Mouse (Mus musculus) spleen, adult 2 months (tissue): ENCODE results near the gene Ren1. TPM values are rescaled to one million over a fixed set of nuclear protein-coding genes. Genes with fewer than 3 reads are reported as not detected.

Experiments
- DNase-seq, 2 experiments: peaks; one replicate each; pipeline versions ENCODE4 v3.0.0 to v3.0.0-alpha.2; 2012 to 2021; ENCODE audit warnings: low spot score in 2 of 2, low read depth in 1 of 2
- H3K27ac ChIP-seq: fragments of 200-500 bp; 2 replicates; pipeline ENCODE4 v1.5.1; 2012; ENCODE audit warnings: low read length, inconsistent platforms; ENCODE audit not compliant: insufficient read depth
- H3K27me3 ChIP-seq: fragments of 200-500 bp; 2 replicates; pipeline ENCODE4 v1.6.1; 2012; ENCODE audit warnings: mild to moderate bottlenecking, moderate library complexity, low read length, inconsistent platforms; ENCODE audit not compliant: control insufficient read depth, insufficient read depth
- H3K36me3 ChIP-seq: fragments of 200-500 bp; 2 replicates; pipeline ENCODE4 v1.6.1; 2012; ENCODE audit warnings: mild to moderate bottlenecking, low read length, inconsistent platforms; ENCODE audit not compliant: control insufficient read depth, insufficient read depth
- H3K4me1 ChIP-seq: fragments of 200-500 bp; 2 replicates; pipeline ENCODE4 v1.6.1; 2011; ENCODE audit warnings: inconsistent platforms; ENCODE audit not compliant: control insufficient read depth, insufficient read depth, insufficient read length
- H3K4me3 ChIP-seq: fragments of 200-500 bp; 2 replicates; pipeline ENCODE4 v1.5.1; 2011; ENCODE audit warnings: mild to moderate bottlenecking, inconsistent platforms; ENCODE audit not compliant: insufficient read depth, insufficient read length; ENCODE audit errors: extremely low read depth
- CTCF ChIP-seq: fragments of 200-500 bp; IDR thresholded peaks from 2 replicates; pipeline ENCODE4 v1.5.1; 2011; ENCODE audit warnings: mild to moderate bottlenecking, inconsistent platforms; ENCODE audit not compliant: insufficient read depth, insufficient read length, insufficient replicate concordance; ENCODE audit errors: extremely low read depth
- POLR2A ChIP-seq: fragments of 200-500 bp; IDR thresholded peaks from 2 replicates; pipeline ENCODE4 v1.6.1; 2011; ENCODE audit warnings: low read depth, low read length, inconsistent platforms
- WGBS: fragments of 180-500 bp; shearing (Covaris S2); methylation state at CpG from one replicate; pipeline ENCODE4 v1.1.7; 2018; 5-methylcytosine and 5-hydroxymethylcytosine counted together
- polyA plus RNA-seq: library from polyadenylated mRNA; depleted of rRNA; stranded (reverse); fragments of >200 nt; gene quantifications from 2 replicates; pipeline ENCODE4 v1.2.3, GENCODE M21; 2012

Gene Ren1
- polyA plus RNA-seq, 1 experiment: not detected

DNA sequence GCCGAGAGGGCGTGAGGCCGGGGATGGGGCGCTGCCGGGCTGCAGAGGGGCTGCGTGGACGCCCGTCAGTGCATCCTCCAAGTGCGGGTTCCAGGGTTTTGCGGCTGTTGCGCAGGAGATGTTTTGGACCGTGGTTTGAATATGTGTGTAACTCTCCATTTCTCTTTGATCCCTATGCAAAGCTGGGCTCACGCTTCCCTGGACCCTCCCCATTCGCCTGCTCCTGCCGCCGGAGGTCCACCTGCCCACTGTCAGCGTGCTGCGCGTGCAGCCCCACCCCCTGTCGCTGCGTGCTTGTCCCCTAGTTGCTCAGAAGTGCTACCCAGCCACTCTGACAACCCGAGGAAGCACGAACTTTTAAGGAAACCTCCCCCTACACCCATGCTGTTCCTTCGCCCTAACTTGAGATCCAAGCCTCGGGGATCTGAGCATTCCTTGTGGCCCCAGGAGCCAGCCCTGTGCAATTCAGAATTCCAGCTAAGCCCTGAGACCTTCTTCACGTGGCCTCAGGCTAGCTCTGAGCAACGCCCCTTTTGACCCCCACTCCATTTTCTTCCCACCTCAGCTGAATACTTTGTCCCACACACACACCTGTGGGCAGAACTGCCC is 13.8 kb downstream of the Ren1 start:
- no peak overlapping the region for H3K27ac ChIP-seq
- WGBS: 14% methylated on average over 27 of the region's 27 CpGs
- H3K4me3 ChIP-seq: peak overlapping the region; percentile 58; the same call in 1 of the 2 replicates
- H3K36me3 ChIP-seq: no peaks in the 10 kb centered on the region
- TF ChIP-seq POLR2A: no peak
- no peak for TF ChIP-seq CTCF
- H3K4me1 ChIP-seq: peaks cover 15% of the 10 kb centered on the region
- no peak for DNase-seq
- H3K27me3 ChIP-seq: peaks cover 9% of the 10 kb centered on the region; the same call in 1 of the 2 replicates

DNA sequence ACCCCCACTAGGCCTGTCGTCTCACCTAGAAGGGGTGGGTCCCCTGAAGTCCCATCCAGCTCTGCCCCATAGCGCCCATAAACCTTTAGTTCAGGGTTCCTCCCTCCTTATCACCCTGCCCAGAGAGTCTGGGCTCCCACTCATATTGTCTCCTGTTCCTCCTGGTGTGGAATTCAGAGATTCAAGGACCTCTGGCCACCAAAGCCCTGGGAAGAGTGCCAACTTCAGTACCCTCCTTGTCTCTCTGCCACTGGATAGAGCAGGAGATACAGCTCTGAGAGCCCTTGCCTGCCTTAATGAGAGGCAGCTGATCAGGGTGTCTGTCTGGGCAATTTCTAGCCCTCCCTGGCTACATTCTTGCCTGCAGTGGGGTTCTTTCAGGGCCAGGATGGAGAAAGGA is 14.6 kb downstream of the Ren1 start:
- DNase-seq: no peak
- WGBS: 79% methylated on average over 2 of the region's 2 CpGs
- H3K4me3 ChIP-seq: no peak overlapping the region
- TF ChIP-seq CTCF: no peak
- TF ChIP-seq POLR2A: no peak
- H3K36me3 ChIP-seq: no peaks in the 10 kb centered on the region
- no peak overlapping the region for H3K27ac ChIP-seq
- H3K27me3 ChIP-seq: peaks cover 9% of the 10 kb centered on the region; the same call in 1 of the 2 replicates
- H3K4me1 ChIP-seq: peaks cover 15% of the 10 kb centered on the region

DNA sequence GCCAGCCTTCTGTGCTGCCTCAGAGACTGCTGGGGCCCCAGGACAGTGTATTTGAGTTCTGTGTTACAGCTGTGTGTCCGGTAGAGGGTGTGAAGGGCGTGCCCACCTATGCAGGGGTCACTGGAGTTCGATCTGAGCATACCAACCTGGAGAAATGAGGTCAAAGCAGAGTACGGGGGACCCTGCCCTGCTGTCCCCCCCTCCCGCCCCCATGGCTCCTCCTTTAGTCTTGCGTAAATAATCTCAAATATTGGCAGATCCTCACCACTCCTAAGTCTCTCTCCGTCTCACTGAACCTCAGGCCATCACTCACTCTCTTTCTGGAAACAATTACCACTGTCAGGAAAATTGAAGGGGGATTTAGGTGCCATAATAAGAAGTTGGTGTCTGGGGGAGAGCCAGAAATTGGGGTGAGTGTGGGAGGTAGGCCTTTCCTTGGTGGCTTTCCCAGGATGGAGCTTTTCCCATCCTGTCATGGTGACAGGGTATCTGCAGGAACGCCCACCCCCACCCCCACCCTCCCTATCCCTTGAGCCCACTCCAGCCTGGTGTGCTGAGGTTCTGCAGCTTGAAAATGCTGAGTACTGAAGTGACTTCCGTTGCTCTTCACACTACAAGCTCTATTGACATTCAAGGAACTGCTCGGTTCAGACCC is 16.8 kb downstream of the Ren1 start:
- TF ChIP-seq POLR2A (no peak), CTCF (no peak)
- Histone ChIP-seq H3K4me3 (no peak overlapping the region), H3K27me3 (peaks cover 9% of the 10 kb centered on the region; the same call in 1 of the 2 replicates), H3K4me1 (peaks cover 15% of the 10 kb centered on the region), H3K36me3 (no peaks in the 10 kb centered on the region), H3K27ac (0 out of 2 replicates have a peak overlapping the region, but pooled peaks have one; percentile 10)
- 60% methylated on average over 10 of the region's 10 CpGs for WGBS
- DNase-seq: no peak

DNA sequence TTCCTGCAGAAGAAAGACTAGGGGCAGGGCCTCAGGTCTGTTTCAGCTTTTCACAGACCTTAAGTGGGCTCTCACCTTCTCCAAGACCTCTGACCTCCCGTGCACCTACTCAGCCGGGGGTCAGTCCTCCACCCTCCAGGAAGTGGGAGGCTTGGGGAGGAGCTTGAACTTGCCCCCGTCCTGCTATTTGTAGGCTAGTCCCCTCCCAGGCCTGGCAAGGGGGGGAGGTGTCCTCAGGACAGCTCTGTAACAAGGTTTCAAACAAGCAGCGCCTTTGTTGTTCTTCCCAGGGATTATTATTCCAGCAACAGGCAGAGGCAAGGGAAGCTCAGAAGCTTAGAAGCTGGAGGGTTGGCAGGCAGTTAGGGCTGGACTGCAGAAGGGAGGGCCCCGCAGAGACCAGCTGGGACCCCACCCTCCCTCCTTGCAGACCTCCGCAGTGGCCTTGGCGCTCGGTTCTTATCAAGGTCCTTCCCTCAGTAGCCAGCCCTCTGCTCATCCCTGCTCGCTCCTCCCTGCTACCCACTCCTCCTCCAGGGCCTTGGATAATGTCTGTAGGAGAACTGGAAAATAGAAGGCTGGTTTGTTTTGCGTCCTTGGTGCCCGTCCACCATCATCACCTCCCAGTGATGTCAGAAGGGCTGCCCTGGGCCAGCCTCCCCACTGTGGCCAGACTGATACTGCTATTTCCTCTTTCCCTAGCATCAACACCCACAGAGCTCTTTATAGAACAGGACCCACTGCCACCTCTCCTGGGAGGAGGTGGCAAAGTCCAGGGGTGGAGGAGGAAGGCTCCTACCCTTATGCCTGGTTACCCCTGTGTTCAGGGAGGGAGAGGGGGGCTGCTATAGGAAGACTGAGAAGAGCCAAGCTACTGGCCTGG is 17.5 kb downstream of the Ren1 start:
- TF ChIP-seq POLR2A (no peak), CTCF (no peak)
- H3K36me3 ChIP-seq: no peaks in the 10 kb centered on the region
- no peak overlapping the region for H3K4me3 ChIP-seq
- H3K27ac ChIP-seq: 0 out of 2 replicates have a peak overlapping the region, but pooled peaks have one; percentile 10
- 52% methylated on average over 11 of the region's 11 CpGs for WGBS
- peaks cover 15% of the 10 kb centered on the region for H3K4me1 ChIP-seq
- peaks cover 9% of the 10 kb centered on the region; the same call in 1 of the 2 replicates for H3K27me3 ChIP-seq
- DNase-seq: no peak

DNA sequence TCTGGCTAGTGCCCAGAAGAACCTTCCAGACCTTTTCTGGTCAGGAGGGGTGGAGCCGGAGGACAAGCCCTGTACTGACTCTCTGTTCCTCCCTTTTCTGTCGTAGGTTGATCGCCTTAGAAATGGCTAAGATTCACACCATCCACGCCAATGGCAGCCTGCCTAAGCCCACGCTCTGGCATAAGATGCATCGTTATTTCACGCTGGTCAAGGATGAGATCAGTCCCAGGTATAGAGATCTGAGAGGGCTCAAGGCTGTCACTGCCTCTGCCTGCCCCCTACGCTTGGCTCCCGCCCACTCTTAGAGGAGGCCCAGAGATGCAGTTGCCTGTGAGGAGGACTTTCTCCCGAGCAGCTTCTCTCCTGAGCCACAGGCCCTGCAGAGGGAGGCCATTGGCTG is 18.3 kb downstream of the Ren1 start:
- 78% methylated on average over 10 of the region's 10 CpGs for WGBS
- H3K36me3 ChIP-seq: no peaks in the 10 kb centered on the region
- peaks cover 14% of the 10 kb centered on the region for H3K4me1 ChIP-seq
- no peak overlapping the region for H3K27ac ChIP-seq
- no peak overlapping the region for H3K4me3 ChIP-seq
- TF ChIP-seq CTCF: no peak
- TF ChIP-seq POLR2A: no peak
- DNase-seq: no peak
- peaks cover 5% of the 10 kb centered on the region; the same call in 1 of the 2 replicates for H3K27me3 ChIP-seq

DNA sequence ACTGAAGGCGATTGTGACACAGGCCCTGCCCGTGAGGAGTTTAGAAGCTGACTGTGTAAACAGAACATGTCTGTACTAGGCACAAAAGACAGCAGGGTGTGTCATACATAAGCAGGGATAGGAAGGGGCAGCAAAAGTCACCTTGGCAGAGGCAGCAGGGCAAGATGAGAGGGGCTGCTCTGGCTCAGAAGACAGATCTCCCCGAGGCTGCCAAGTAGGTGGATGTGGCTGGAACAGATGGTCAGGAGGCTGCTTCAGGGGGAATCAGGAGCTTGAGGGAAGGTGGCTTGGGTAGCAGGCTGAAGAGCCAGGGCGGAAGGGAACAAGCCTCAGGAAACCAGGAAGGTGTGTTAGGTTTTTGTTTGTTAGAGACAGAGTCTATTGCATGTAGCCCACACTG is 20.0 kb downstream of the Ren1 start:
- no peak for TF ChIP-seq POLR2A
- TF ChIP-seq CTCF: no peak
- no peak overlapping the region for H3K4me3 ChIP-seq
- H3K27ac ChIP-seq: no peak overlapping the region
- H3K36me3 ChIP-seq: no peaks in the 10 kb centered on the region
- H3K4me1 ChIP-seq: peaks cover 8% of the 10 kb centered on the region; the same call in 1 of the 2 replicates
- no peak for DNase-seq
- 82% methylated on average over 4 of the region's 4 CpGs for WGBS
- no peaks in the 10 kb centered on the region for H3K27me3 ChIP-seq
